Mouse (Mus musculus) adrenal gland, adult 18-20 months (tissue): ENCODE data around the gene Anp32b. TPM values are rescaled to one million over a fixed set of nuclear protein-coding genes. Genes with fewer than 3 reads are reported as not detected.

Source experiments
- DNase-seq, 2 experiments: peaks; one replicate each; pipeline ENCODE4 v3.0.0; 2021 to 2022; ENCODE audit warnings: low spot score in 2 of 2
- total RNA-seq, 2 experiments: library from RNA; stranded (reverse); gene quantifications; 1 replicate in 1 of 2; 2 replicates in 1 of 2; pipeline ENCODE4 v1.2.3; 2021

Anp32b gene
- total RNA-seq, 2 experiments from 2014 or later, result 90.3 to 111 TPM

- peak; percentile 76 to 77 for DNase-seq
Observed at GRCm38 (mm10) chr4:46451758-46452480, 1.2 kb downstream of the Anp32b start.

GRCm38 (mm10) chr4:46452481-46452850 is 1.8 kb downstream of the Anp32b start:
- peak; percentile 62 to 67 for DNase-seq

- no peak for DNase-seq
Observed at GRCm38 (mm10) chr4:46452855-46453719, 2.4 kb downstream of the Anp32b start.

- no peak for DNase-seq
Observed at GRCm38 (mm10) chr4:46454097-46454864, 3.6 kb downstream of the Anp32b start.

- no peak for DNase-seq
Observed at GRCm38 (mm10) chr4:46456762-46457161, 6.1 kb downstream of the Anp32b start.

- no peak for DNase-seq
Observed at GRCm38 (mm10) chr4:46457186-46457585, 6.5 kb downstream of the Anp32b start.

GRCm38 (mm10) chr4:46458411-46458810 is 7.7 kb downstream of the Anp32b start:
- DNase-seq, result no peak

- no peak for DNase-seq
Observed at GRCm38 (mm10) chr4:46463130-46463830, 12.6 kb downstream of the Anp32b start.

- no peak for DNase-seq
Observed at GRCm38 (mm10) chr4:46465740-46466139, 15.0 kb downstream of the Anp32b start.

GRCm38 (mm10) chr4:46475101-46475500 is 24.4 kb downstream of the Anp32b start:
- no peak for DNase-seq

- DNase-seq, result no peak
Observed at GRCm38 (mm10) chr4:46479081-46479480, 28.4 kb downstream of the Anp32b start.

GRCm38 (mm10) chr4:46485696-46486417 is 35.2 kb downstream of the Anp32b start:
- peak; percentile 43 to 70 for DNase-seq

GRCm38 (mm10) chr4:46487348-46487747 is 36.6 kb downstream of the Anp32b start:
- peak in 1 of 2 experiments; percentile 56 for DNase-seq

- peak; percentile 91 to 92 for DNase-seq
Observed at GRCm38 (mm10) chr4:46489028-46489925, 38.6 kb downstream of the Anp32b start, which contains the start of gene Nans. Nans (plus strand) TSS chr4:46489248.

- DNase-seq, result no peak
Observed at GRCm38 (mm10) chr4:46493071-46493470, 42.4 kb downstream of the Anp32b start.

GRCm38 (mm10) chr4:46495543-46495942 is 44.8 kb downstream of the Anp32b start:
- DNase-seq, result no peak

GRCm38 (mm10) chr4:46497286-46497892 is 46.7 kb downstream of the Anp32b start:
- DNase-seq, result peak; percentile 74 to 79

- no peak for DNase-seq
Observed at GRCm38 (mm10) chr4:46498511-46498910, 47.8 kb downstream of the Anp32b start.

- DNase-seq, result peak; percentile 42 to 53
Observed at GRCm38 (mm10) chr4:46498976-46499375, 48.3 kb downstream of the Anp32b start.
